Mouse (Mus musculus) ES-Bruce4 (cell line): Measurements from ENCODE around the gene Pla2g16. TPM values are rescaled to one million over a fixed set of nuclear protein-coding genes. Genes with fewer than 3 reads are reported as not detected.

Experiments
- H3K27ac ChIP-seq: 2 replicates; pipeline ENCODE4 v1.5.1; 2012; ENCODE audit warnings: low read length, inconsistent platforms; ENCODE audit not compliant: insufficient read depth
- H3K27me3 ChIP-seq: 2 replicates; pipeline ENCODE4 v1.6.1; 2012; ENCODE audit warnings: mild to moderate bottlenecking, low read length, inconsistent platforms; ENCODE audit not compliant: control insufficient read depth, poor library complexity, insufficient read depth, severe bottlenecking
- H3K36me3 ChIP-seq: 2 replicates; pipeline ENCODE4 v1.6.1; 2012; ENCODE audit warnings: inconsistent platforms, mild to moderate bottlenecking, low read length, moderate library complexity; ENCODE audit not compliant: control insufficient read depth, poor library complexity, insufficient read depth, severe bottlenecking
- H3K4me1 ChIP-seq: one replicate; pipeline ENCODE4 v1.8.1; 2011; ENCODE audit warnings: low read length; ENCODE audit not compliant: control insufficient read depth, insufficient read depth
- H3K4me3 ChIP-seq: 2 replicates; pipeline ENCODE4 v1.5.1; 2011; ENCODE audit warnings: low read depth, mild to moderate bottlenecking, low read length
- H3K9ac ChIP-seq: 2 replicates; pipeline ENCODE4 v1.6.1; 2012; ENCODE audit warnings: low read depth, mild to moderate bottlenecking, inconsistent platforms; ENCODE audit not compliant: poor library complexity, severe bottlenecking
- H3K9me3 ChIP-seq: replicated peaks from 2 replicates; pipeline ENCODE4 v1.6.1; 2012; ENCODE audit warnings: mild to moderate bottlenecking, low read length, inconsistent platforms; ENCODE audit not compliant: control insufficient read depth, poor library complexity, insufficient read depth, severe bottlenecking
- CTCF ChIP-seq: IDR thresholded peaks from one replicate; pipeline ENCODE4 v1.8.1; 2011; ENCODE audit warnings: low read depth, low read length
- EP300 ChIP-seq: IDR thresholded peaks from 2 replicates; pipeline ENCODE4 v1.6.1; 2011; ENCODE audit warnings: low read depth, low read length; ENCODE audit not compliant: insufficient read depth
- POLR2A ChIP-seq: IDR thresholded peaks from one replicate; pipeline ENCODE4 v1.8.1; 2011; ENCODE audit warnings: low read length; ENCODE audit not compliant: insufficient read depth
- polyA plus RNA-seq: library from polyadenylated mRNA; stranded (reverse); fragments of >200 nt; gene quantifications from 2 replicates; pipeline ENCODE4 v1.2.4, GENCODE M21; 2011; ENCODE audit warnings: low read depth; ENCODE audit not compliant: missing spikeins, insufficient read depth, insufficient read length

Gene Pla2g16
- polyA plus RNA-seq, 1 experiment: 10.5 TPM

- H3K4me1 ChIP-seq: no peaks in the 10 kb centered on the region
- no peak overlapping the region for H3K4me3 ChIP-seq
- H3K36me3 ChIP-seq: no peaks in the 10 kb centered on the region
- no peaks in the 10 kb centered on the region for H3K9me3 ChIP-seq
- H3K9ac ChIP-seq: no peak overlapping the region
- no peaks in the 10 kb centered on the region for H3K27me3 ChIP-seq
- H3K27ac ChIP-seq: no peak overlapping the region
- TF ChIP-seq EP300: no peak
- TF ChIP-seq POLR2A: no peak
- no peak for TF ChIP-seq CTCF
Measured at GRCm38 (mm10) chr19:7617085-7617484, 59.8 kb downstream of the Pla2g16 start.

DNA sequence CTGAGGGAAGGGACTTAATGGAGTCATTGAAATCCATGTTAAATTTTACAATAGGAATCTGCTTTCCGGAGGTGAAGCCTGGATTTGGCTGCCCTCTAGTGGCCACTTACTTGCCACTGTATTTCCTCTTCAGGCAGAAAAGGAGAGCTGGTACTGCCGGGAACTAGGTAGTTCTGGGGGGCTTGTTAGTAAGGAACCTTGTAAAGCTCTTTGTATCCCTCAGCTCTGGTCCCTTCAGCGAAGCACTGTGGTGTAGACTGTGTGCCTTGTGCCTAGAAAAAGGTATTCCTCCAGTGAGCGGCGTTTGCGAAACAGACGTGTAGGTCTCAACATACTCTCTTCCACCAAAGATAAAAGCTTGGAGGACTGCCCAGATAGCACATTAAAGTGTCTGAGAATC lies 60.4 kb downstream of the Pla2g16 start:
- no peak for TF ChIP-seq POLR2A
- TF ChIP-seq CTCF: peak; percentile 40
- Histone ChIP-seq H3K27ac (no peak overlapping the region), H3K9ac (no peak overlapping the region), H3K4me1 (no peaks in the 10 kb centered on the region), H3K9me3 (no peaks in the 10 kb centered on the region), H3K27me3 (no peaks in the 10 kb centered on the region), H3K4me3 (no peak overlapping the region), H3K36me3 (no peaks in the 10 kb centered on the region)

GRCm38 (mm10) chr19:7633021-7633420 lies 75.8 kb downstream of the Pla2g16 start:
- Histone ChIP-seq H3K27ac (no peak overlapping the region), H3K4me3 (no peak overlapping the region), H3K9ac (no peak overlapping the region), H3K27me3 (no peaks in the 10 kb centered on the region; the same call in 1 of the 2 replicates), H3K9me3 (no peaks in the 10 kb centered on the region), H3K4me1 (no peaks in the 10 kb centered on the region), H3K36me3 (no peaks in the 10 kb centered on the region)
- TF ChIP-seq EP300 (no peak), CTCF (no peak), POLR2A (no peak)

GRCm38 (mm10) chr19:7633786-7634185 lies 76.5 kb downstream of the Pla2g16 start:
- no peak overlapping the region for H3K4me3 ChIP-seq
- H3K9ac ChIP-seq: no peak overlapping the region
- H3K36me3 ChIP-seq: no peaks in the 10 kb centered on the region
- H3K9me3 ChIP-seq: no peaks in the 10 kb centered on the region
- H3K27ac ChIP-seq: no peak overlapping the region
- no peaks in the 10 kb centered on the region; the same call in 1 of the 2 replicates for H3K27me3 ChIP-seq
- no peaks in the 10 kb centered on the region for H3K4me1 ChIP-seq
- TF ChIP-seq POLR2A: no peak
- no peak for TF ChIP-seq CTCF
- TF ChIP-seq EP300: no peak

Other genes with a start within 250 kb of the Pla2g16 start
- 52.1 and 60.5 TPM in 2 replicates for gene Mark2, start 215.6 kb upstream of the Pla2g16 start, polyA plus RNA-seq
- gene Spindoc, start 174.5 kb upstream of the Pla2g16 start, polyA plus RNA-seq: 43.8 and 56.3 TPM in 2 replicates
- 6.2 and 7.5 TPM in 2 replicates for gene 2700081O15Rik, start 139.8 kb upstream of the Pla2g16 start, polyA plus RNA-seq
- gene Rtn3, start 74.2 kb upstream of the Pla2g16 start, polyA plus RNA-seq: 162 and 178 TPM in 2 replicates
- 51.3 and 53.5 TPM in 2 replicates for gene Atl3, start 63.4 kb upstream of the Pla2g16 start, polyA plus RNA-seq
- 0.43 and 0.46 TPM in 2 replicates for gene Lgals12, start 49.7 kb downstream of the Pla2g16 start, polyA plus RNA-seq
- not detected in 2 replicates for gene Hrasls5, start 55.1 kb downstream of the Pla2g16 start, polyA plus RNA-seq
- not detected in 2 replicates for gene Slc22a19, start 153.9 kb downstream of the Pla2g16 start, polyA plus RNA-seq
- not detected in 2 replicates for gene Slc22a26, start 245.2 kb downstream of the Pla2g16 start, polyA plus RNA-seq